Mouse (Mus musculus) kidney, adult 2 months (tissue): ENCODE results near the gene Vac14.

ENCODE experiments used
- CTCF ChIP-seq: fragments of 200-500 bp; conservative IDR thresholded peaks from 2 replicates; pipeline ENCODE4 v1.5.1; 2011; ENCODE audit warnings: low read depth, mild to moderate bottlenecking, control low read depth, low read length, moderate library complexity, mixed read lengths; ENCODE audit not compliant: insufficient read depth, insufficient read length
- POLR2A ChIP-seq: fragments of 200-500 bp; IDR thresholded peaks from one replicate; pipeline ENCODE4 v1.6.1; 2011; ENCODE audit warnings: low read depth, low read length, control low read depth

- TF ChIP-seq POLR2A (no peak), CTCF (0 out of 2 replicates have a peak, but pooled peaks have one; percentile 4)
These were observed 32.5 kb downstream of the Vac14 start for GRCm38 (mm10) chr8:110650838-110651237.
